Mouse (Mus musculus) hematopoietic multipotent progenitor cell, adult 10-12 weeks (in vitro differentiated cells): Measurements from ENCODE around the gene S100pbp. TPM values are rescaled to one million over a fixed set of nuclear protein-coding genes. Genes with fewer than 3 reads are reported as not detected.

Source experiments
- polyA plus RNA-seq: library from polyadenylated mRNA; stranded (reverse); fragments of >175 nt; gene quantifications from 2 replicates; pipeline ENCODE4 v1.2.3, GENCODE M21; 2012; ENCODE audit warnings: low replicate concordance

The S100pbp gene
- polyA plus RNA-seq: 4.2 and 5.2 TPM in 2 replicates

DNA sequence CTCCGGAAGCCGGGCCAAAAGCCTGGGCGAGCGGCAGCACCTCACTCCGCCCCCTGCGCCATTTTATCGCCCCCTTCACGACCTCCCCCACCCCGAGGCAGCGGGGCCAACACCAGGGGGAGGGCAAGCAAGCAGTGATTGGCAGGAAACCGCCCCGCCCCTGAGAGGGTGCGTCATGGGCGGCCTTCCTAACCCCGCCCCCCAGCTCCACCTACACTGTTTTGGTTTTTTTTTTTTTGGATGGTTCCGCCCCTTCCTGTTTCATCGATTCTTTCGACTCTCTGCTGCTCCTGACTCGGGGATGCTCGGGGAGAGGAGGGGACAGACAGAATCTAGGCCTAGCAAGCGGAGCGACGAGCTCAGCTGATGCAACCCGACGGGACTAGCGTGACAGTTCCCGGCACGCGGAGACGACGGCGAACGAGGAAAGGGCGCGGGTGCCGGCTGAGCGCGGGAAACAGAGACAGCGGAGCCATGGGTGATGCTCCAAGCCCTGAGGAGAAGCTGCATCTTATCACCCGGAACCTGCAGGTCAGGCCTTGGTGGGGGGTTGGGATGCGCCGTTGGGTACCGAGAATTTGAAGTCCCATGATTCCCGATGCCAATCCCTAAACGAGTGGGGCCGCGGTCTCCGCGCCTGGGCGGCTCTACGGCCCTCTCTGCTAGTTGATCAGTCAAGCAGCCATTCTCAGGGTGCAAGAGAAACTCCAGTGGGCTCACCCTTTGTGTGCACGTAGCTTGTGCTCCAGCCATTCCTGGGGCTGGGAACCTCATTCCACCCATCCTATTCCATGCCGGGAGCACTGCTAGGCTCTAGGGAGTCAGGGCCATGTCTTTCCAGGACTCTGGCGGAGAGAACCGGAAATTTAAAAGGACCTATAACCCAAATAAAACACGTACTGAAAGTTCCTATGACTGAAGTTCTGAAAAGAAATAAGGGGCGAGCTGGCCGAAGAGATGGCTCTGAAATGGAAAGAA is at the start of gene S100pbp, which contains the start of gene Yars:
Gene S100pbp (minus strand): TSS at position 186 of the 978 bp plus-strand sequence.
Gene Yars (plus strand): TSS at position 219 of the 978 bp plus-strand sequence.

DNA sequence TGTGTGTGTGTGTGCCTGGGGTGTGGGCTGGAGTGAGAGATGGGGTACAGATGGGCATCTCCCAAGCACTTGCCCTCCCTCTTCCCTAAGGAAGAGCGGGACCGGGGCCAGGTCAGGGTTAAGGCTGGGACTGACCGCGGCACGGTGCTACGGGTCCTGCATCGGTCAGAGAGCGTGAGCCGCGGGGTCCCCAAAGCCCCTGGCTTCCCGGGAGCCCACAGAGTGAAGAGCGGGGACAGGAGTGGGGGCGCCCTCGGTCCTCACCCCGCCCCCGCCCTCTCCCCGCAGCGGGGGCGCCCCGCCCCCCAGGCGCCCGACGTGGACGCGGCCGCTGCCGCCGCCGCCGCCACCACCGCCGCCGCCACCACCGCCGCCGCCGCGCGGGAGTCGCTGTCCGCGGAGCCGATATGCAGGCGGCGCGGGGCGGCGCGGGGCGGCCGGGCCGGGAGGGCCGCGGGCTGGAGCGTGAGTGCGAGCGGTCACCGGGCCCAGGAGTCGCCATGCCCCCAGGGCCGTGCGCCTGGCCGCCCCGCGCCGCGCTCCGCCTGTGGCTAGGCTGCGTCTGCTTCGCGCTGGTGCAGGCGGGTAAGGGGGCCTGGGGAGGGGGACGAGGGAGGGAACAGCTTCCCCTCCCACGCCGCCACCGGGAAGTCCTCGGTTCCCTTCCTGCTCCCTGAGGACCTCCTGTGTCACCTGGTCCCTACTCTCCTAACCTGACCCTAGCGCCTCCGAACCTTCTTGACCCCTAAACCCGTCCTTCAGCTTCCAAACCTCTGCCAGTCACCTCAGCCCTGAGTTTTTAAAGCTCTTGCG is 52.7 kb downstream of the S100pbp start, which contains the start of gene Fndc5:
Gene Fndc5 (plus strand): TSS at position 421 of the 813 bp plus-strand sequence.

GRCm38 (mm10) chr4:129121569-129122086 is 67.9 kb downstream of the S100pbp start, which contains the start of gene Hpca:
Gene Hpca, minus strand, starts transcription at chr4:129122036.

GRCm38 (mm10) chr4:129105356-129105755 is 84.2 kb downstream of the S100pbp start, which contains the start of gene Tmem54:
Gene Tmem54, plus strand, starts transcription at chr4:129105548.

Other genes starting within 250 kb of the S100pbp start
- gene Azin2, start 227.3 kb downstream of the S100pbp start, polyA plus RNA-seq: 1.5 and 3.2 TPM in 2 replicates
- gene Ak2, start 197.8 kb downstream of the S100pbp start, polyA plus RNA-seq: 58.7 and 59.5 TPM in 2 replicates
- gene Rnf19b, start 131.5 kb downstream of the S100pbp start, polyA plus RNA-seq: 103 and 178 TPM in 2 replicates
- gene Tmem54, start 84.2 kb downstream of the S100pbp start, polyA plus RNA-seq: not detected in 2 replicates
- not detected in 2 replicates for gene Hpca, start 67.7 kb downstream of the S100pbp start, polyA plus RNA-seq
- gene Fndc5, start 52.7 kb downstream of the S100pbp start, polyA plus RNA-seq: 0.15 and 0.46 TPM in 2 replicates
- gene Yars, start within 50 bp of the S100pbp start, polyA plus RNA-seq: 11.6 and 15.9 TPM in 2 replicates
- gene C77080, start 71.7 kb upstream of the S100pbp start, polyA plus RNA-seq: 0.72 and 1.6 TPM in 2 replicates
- gene Sync, start 97.9 kb upstream of the S100pbp start, polyA plus RNA-seq: 0.04 TPM in 1 of 2 replicates, not detected in the other
- 18.9 and 24.8 TPM in 2 replicates for gene Rbbp4, start 145.6 kb upstream of the S100pbp start, polyA plus RNA-seq
- gene Zbtb8os, start 146.0 kb upstream of the S100pbp start, polyA plus RNA-seq: 2.6 and 4.1 TPM in 2 replicates
- 1.7 and 4.1 TPM in 2 replicates for gene Zbtb8a, start 188.4 kb upstream of the S100pbp start, polyA plus RNA-seq